Mouse (Mus musculus) liver, postnatal 0 days (tissue): ENCODE data around the gene Fndc3a.

Experiments used
- CTCF ChIP-seq: sonication (generic); IDR thresholded peaks from 2 replicates; pipeline ENCODE4 v1.5.1; 2016; ENCODE audit warnings: antibody characterized with exemption, low read depth
- EP300 ChIP-seq: IDR thresholded peaks from 2 replicates; pipeline ENCODE4 v1.6.1; 2016; ENCODE audit warnings: antibody characterized with exemption, low read depth, mild to moderate bottlenecking

GRCm38 (mm10) chr14:72516376-72516775 lies 193.4 kb downstream of the Fndc3a start:
- no peak for TF ChIP-seq EP300
- peak; percentile 76 for TF ChIP-seq CTCF
